Mouse (Mus musculus): ENCODE measurements around the gene Vps37b.

GRCm38 (mm10) chr5:124016291-124016821 lies 15.7 kb downstream of the Vps37b start:
- TF ChIP-seq CTCF (IDR thresholded peaks at IDR 0.05; ENCODE audit: borderline replicate concordance, control insufficient read depth, extremely low read depth, insufficient read depth, low read length, poor library complexity) (no peak), POLR2A (IDR thresholded peaks at IDR 0.05; ENCODE audit: control insufficient read depth, extremely low read depth, insufficient read depth, low read length, poor library complexity) (no peak)

Measured in thymus, adult 2 months (tissue).